Mouse (Mus musculus): ENCODE measurements around the gene Eif6. TPM values are rescaled to one million over a fixed set of nuclear protein-coding genes. Genes with fewer than 3 reads are reported as not detected.

Eif6 gene
- total RNA-seq, 2 experiments from 2014 or later: 77.5 to 79.5 TPM

- DNase-seq: no peak
- intact Hi-C loops (cut with DNase I): no loop called here
Observed at GRCm38 (mm10) chr2:155825904-155826629, 658 bp downstream of the Eif6 start.

GRCm38 (mm10) chr2:155823722-155824121 lies 3.0 kb downstream of the Eif6 start:
- no peak for DNase-seq
- intact Hi-C loops (cut with DNase I): no loop called here

- DNase-seq: no peak
- intact Hi-C loops (cut with DNase I): no loop called here
Observed at GRCm38 (mm10) chr2:155820779-155821178, 5.9 kb downstream of the Eif6 start.

GRCm38 (mm10) chr2:155819449-155820251 lies 7.1 kb downstream of the Eif6 start:
- DNase-seq: no peak
- intact Hi-C loops (cut with DNase I): no loop called here

GRCm38 (mm10) chr2:155819392-155819448 lies 7.5 kb downstream of the Eif6 start, which contains the start of gene BC029722:
Gene BC029722 (minus strand): TSS chr2:155819426.
- no peak for DNase-seq
- intact Hi-C loops (cut with DNase I): no loop called here

GRCm38 (mm10) chr2:155818596-155819391 lies 7.9 kb downstream of the Eif6 start:
- intact Hi-C loops (cut with DNase I): no loop called here
- DNase-seq: peak; percentile 96

- DNase-seq: no peak
- intact Hi-C loops (cut with DNase I): no loop called here
Observed at GRCm38 (mm10) chr2:155817301-155818245, 9.2 kb downstream of the Eif6 start.

GRCm38 (mm10) chr2:155816179-155816578 lies 10.5 kb downstream of the Eif6 start:
- intact Hi-C loops (cut with DNase I): no loop called here

GRCm38 (mm10) chr2:155814829-155815228 lies 11.9 kb downstream of the Eif6 start:
- no peak for DNase-seq
- intact Hi-C loops (cut with DNase I): loop anchor here (5.0 kb wide), 1 partner anchor 118 kb away; no protein-coding TSS in a partner anchor

More at GRCm38 (mm10) chr2:155816179-155816578, 10.5 kb downstream of the Eif6 start:
- no peak for DNase-seq

GRCm38 (mm10) chr2:155812637-155813036 lies 14.1 kb downstream of the Eif6 start:
- no peak for DNase-seq
- intact Hi-C loops (cut with DNase I): loop anchor here (5.0 kb wide), 1 partner anchor 115 kb away; no protein-coding TSS in a partner anchor

- peak; percentile 65 to 82 for DNase-seq
- intact Hi-C loops (cut with DNase I): loop anchor here (5.0 kb wide), 1 partner anchor 115 kb away; no protein-coding TSS in a partner anchor
Observed at GRCm38 (mm10) chr2:155811821-155812396, 14.8 kb downstream of the Eif6 start.

- intact Hi-C loops (cut with DNase I): loop anchor here (5.0 kb wide), 1 partner anchor 112 kb away; no protein-coding TSS in a partner anchor
- DNase-seq: no peak
Observed at GRCm38 (mm10) chr2:155809620-155810019, 17.1 kb downstream of the Eif6 start.

- intact Hi-C loops (cut with DNase I): no loop called here
Observed at GRCm38 (mm10) chr2:155807408-155807807, 19.3 kb downstream of the Eif6 start.

GRCm38 (mm10) chr2:155806548-155806947 lies 20.2 kb downstream of the Eif6 start:
- peak; percentile 69 to 72 for DNase-seq
- intact Hi-C loops (cut with DNase I): no loop called here

More at GRCm38 (mm10) chr2:155807408-155807807, 19.3 kb downstream of the Eif6 start:
- no peak for DNase-seq

GRCm38 (mm10) chr2:155805925-155806255 lies 20.8 kb downstream of the Eif6 start:
- DNase-seq: no peak
- intact Hi-C loops (cut with DNase I): no loop called here

- peak; percentile 58 to 66 for DNase-seq
- intact Hi-C loops (cut with DNase I): no loop called here
Observed at GRCm38 (mm10) chr2:155805231-155805924, 21.3 kb downstream of the Eif6 start.

GRCm38 (mm10) chr2:155804053-155804452 lies 22.7 kb downstream of the Eif6 start:
- no peak for DNase-seq
- intact Hi-C loops (cut with DNase I): no loop called here

GRCm38 (mm10) chr2:155802761-155803160 lies 24.0 kb downstream of the Eif6 start:
- no peak for DNase-seq
- intact Hi-C loops (cut with DNase I): no loop called here

GRCm38 (mm10) chr2:155798613-155799012 lies 28.1 kb downstream of the Eif6 start:
- intact Hi-C loops (cut with DNase I): no loop called here
- no peak for DNase-seq

All from heart, postnatal 10 days (tissue).